Mouse (Mus musculus) cerebellum, adult 9-11 months (tissue): ENCODE measurements at regions not wholly inside any gene's neighbourhood (a gene's known extent, or its start where the extent isn't known, plus 50 kb on each side); places are given as distances from the start of the nearest gene placed in this dataset.
A peak's percentile ranks its signal among the peaks of the same experiment; 100 is the strongest.
"Not testable (repeated sequence)": the region's sequence is repeated elsewhere in the genome, so short reads cannot be mapped to it uniquely, and the experiment has no call there.

ENCODE experiments used
- DNase-seq: peaks from one replicate; pipeline ENCODE4 v3.0.0; 2022

DNA sequence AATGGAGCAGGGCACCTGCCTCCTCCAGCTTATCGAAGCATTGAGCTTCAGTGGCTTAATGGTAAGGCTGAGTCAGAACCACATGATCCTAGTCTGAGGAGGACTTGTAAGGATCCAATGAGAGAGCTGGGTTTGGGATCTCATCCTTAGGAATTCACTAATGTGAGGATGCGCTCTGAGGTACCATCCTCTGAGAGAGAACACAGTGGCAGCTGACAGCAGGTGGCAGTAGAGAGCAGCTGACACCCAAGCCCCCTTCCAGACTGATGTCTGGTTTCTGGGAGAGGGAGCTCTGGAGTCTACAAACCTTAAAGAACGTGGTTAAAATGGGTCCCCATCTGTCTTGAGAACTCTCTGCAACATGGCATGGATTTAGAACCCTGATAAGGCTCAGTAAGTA, 137.8 kb downstream of the B3glct start:
- no peak for DNase-seq

DNA sequence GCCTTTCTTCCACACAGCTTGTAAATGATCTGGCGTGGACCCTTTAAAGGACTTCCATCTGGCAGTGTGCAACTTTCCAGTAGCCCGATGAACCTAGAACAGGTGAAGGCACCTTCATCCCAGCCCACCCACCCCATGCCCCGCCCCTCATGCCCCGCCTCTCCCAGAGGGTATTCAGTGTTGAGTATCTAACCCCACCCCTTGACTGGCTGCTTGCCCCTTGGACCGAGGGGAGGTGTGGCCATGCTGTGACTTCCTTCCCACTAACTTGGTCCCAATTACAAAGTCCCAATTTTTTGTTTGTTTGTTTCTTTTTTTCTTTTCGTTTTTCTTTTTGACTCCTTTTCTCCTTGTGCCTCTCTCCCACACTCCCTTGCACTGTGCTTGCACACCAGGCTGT, 140.8 kb downstream of the B3glct start:
- no peak for DNase-seq

DNA sequence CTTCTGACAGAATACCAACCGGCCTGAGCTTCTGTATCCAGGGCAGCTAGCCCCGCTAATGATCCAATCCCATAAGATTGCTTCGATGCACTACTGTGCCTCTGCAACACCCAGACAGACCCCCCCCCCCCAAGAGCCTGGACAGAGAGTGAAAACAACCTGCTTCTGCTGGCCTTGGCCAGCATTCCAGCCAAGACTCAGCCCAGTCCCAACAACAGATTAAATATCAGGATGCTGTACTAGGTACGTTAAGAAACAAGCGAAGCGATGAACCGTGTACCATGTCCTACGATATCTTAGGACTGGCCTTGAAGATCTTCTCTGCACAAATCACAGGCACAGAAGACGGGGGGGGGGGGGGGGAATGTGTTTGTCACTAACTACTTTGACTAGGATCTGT, 145.8 kb downstream of the B3glct start:
- DNase-seq = no peak

DNA sequence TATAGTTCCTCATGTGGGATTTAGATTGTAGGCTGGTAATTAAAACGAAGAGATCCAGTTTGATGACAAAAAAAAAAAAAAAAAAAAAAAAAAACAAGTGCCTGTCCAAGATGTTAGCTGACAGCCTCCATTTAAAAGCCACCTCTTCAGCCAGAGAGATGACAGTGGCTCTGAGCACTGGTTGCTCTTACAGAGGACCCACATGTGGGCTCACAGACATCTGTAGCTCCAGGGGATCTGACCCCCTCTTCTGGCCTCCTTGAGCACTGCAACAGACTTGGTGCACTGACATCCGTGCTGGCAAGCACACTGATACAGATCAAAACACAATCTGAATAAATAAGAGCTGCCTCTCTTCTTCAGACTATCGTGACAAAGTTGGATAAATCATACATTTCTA, 149.6 kb downstream of the B3glct start:
- DNase-seq = no peak

DNA sequence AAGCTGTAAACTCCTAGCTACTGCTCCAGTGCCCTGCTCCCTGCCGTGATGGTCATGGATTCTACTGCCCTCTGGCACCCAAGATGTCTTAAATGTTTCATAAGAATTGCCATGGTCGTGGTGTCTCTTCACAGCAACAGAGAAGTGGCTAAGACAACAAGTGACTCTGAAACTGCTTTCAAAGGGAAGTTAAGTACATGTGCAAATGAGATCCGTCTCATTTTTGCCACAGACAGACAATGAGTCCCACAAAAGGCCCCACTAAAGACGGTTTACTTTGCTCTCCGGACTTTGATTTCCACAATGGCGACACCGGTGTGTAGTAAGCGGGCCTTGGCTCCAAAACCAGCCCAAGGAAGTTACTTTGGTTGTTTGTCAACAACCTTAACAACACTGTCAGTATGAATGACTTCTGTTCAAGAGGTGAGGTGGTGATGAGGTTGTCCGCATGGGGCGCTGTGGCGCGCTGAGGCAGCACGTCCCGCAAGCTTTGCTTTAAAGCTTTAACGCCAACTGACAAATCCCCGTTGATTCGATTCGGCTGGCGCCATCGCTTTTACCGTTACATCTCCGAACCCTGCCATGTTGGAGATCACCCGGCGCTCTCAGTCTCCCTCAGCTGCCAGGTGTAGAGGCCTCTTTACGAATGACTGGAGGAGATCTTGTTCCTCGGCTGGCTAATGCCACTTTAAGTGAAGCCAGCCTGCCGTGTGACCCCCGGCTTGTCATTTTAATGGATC, 153.3 kb downstream of the B3glct start:
- peak; percentile 39 for DNase-seq

DNA sequence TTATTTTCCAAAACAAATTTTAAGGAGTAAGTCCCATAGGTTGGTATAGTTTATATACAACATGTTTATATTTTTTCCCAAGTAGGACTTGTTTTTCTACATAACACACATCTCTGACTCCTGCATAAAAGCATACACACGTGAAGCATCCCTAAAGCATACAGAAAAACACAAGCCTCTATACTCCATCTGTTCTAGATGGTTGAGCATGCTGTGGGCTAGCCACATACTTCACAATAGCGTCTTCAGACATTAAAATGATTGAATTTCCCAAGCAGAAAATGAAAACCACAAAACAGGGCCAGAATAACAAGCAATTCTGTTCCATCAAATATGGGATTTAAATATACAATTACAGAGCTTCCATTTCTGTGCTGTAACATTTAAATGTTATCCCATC, 159.3 kb downstream of the B3glct start:
- no peak for DNase-seq

DNA sequence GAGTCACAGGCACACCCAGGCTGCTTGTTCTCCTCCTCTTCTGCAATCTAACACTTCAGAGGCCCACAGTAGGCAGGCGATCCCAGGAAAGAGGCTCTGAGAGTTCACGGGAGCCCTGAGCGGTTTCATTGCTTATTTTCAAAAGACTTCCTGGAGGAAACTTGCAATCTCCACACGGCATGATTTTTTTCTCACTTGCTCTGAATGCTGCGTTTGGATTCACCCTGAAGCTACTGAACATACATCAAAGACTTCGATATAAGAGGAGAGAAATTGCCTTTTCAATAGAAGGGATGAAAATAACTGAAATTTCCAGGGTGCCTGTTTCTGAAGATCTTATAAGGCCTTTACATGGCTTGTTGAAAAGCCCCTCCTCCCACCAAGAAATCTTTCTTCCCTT, 164.5 kb downstream of the B3glct start:
- no peak for DNase-seq

DNA sequence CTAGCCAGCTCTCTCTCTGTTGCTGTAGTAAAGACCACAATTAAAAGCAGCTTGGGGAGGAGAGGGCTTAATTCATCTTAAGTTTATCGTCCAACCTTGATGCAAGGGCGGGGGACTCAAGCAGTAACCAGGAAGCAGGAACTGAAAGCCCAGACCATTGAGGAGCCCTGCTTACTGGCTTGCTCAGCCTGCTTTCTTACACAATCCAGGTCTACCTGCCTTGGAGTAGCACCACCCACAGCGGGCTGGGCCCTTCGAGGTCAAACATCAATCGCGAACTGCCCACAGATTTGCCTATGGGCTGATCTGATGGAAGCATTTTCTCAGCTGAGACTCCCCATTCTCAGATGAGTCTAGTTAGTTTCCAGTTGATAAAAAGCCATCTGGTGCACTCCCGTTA, 165.3 kb downstream of the B3glct start:
- no peak for DNase-seq

DNA sequence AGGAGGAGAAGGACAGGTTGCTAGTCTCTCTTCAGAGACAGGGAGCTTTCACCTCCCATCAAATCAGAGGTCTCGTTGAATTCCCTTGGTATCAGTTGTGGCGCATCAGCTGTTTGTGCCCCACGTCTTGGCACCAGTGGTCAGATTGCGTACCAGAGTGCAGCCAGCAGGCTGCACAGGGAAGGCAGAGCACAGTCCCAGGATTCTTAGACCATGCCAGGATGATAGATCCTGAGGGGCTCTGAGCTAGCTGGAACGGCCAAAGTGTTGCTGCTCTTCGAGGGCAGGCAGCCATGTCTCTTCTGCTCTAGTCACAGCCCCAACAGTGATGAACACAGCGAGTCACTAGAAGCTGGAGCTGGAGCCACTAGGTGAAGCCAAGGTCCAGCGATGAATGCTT, 167.2 kb downstream of the B3glct start:
- DNase-seq = no peak

DNA sequence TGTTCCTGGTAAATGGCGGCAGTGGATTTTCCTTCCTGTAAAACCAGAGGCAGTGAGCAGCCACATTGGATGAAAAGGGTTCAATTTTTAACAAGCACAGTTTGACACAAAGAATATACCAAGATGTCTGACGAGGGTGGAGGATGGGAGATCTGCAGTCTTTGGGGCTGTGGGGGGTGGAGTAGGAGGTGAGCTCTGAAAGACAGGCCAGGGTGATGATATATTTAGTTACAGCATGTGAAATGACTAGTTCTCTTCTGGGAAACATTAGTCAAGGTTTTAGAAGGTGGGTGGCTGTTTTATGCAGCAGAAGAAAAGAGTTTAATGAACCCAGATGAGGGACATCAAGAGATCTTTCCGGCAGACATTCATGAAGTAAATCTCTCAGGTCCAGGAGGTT, 170.0 kb upstream of the Rxfp2 start:
- no peak for DNase-seq

DNA sequence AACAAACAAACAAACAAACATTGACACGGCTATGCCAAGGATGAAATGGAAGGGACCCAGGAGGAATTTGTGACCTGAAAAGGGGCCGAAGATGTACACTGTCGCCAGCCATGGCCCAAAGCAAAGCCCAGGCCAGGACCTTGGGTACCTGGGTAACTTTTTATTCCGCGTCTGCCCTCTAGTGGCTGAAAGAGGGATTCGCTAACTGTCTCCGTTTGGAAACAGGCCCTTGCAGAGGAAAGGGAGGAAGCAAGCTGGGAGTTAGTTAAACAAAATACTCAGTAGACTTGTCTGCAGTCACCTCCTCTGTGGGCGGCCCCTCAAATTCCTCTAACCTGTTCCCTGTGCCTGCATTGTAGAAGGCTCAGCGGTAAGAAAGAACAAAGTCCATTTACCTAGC, 167.5 kb upstream of the Rxfp2 start:
- peak; percentile 28 for DNase-seq

DNA sequence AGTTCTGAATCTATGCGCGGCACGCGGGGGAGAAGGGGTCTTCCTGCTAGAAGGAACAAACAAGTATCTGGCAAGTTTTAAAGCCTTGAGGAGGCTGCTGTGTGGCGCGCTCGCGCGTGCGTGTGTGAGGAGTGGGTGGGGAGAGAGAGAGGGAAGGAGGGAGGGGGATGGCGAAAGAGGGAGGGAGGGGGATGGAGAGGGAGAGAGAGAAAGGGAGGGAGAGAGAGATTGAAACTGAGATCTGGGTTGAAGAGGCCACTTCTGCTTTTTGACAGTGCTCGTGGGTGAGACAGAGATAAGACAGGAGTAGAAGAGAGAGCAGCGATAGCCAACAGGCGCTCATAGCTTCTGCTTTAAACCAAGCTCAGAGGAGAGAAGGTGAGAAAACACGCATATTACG, 166.0 kb upstream of the Rxfp2 start:
- DNase-seq = no peak

DNA sequence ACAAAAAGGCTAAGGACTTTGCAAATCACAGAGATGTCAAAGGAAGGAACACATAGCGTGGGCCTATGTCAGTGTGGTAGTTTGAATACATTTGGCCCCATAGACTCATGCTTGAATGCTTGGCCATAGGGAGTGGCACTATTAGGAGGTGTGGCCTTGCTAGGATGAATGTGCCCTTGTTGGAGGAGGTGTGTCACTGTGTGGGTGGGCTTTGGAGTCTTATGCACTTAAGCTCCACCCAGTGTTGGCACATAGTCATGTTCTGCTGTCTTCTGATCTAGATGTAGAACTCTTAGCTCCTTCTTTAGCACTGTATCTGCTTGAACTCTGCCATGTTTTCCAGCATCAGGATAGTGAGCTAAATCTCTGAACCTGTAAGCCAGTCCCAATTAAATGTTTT, 162.4 kb upstream of the Rxfp2 start:
- no peak for DNase-seq

DNA sequence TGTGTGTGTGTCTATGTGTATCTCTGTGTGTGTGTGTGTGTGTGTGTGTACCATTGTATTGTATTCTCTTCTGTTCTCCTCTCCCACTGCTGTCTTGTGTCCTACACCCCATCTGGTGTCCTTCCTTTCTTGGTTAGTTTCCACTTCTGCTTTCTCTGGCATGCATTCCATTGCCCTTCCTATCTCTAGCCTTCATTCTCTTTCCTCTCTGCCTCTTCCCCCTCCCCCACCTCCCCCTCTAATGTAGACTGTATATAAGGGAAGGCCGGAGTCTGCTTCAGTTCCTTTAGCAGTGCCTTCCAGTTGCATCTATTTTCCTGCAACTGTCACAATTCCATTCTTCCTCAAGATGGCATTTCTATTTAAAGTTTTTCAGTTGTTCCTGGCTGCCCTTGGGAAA, 161.5 kb upstream of the Rxfp2 start:
- no peak for DNase-seq

DNA sequence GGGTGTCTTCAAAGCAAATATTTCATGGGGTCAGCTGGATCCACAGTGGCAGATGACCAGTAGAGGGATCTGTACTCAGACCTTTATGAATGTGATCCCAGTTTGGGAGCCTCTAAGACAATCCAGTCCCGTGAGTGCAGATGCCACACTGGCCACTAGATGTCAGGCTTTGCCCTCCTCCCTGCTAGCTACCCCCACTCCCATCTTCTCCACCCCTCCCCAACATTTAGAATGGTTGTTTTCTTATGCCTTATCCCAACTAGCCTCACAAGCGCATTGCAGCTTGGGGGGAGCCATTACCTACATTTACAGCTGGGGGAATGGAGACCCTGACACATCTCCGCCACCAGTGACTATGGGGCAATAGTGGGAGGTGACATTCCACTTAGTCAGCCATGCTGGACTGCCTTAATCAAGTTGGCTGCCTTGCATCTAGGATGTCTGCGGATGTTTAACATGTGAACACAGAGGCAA, 156.9 kb upstream of the Rxfp2 start:
- DNase-seq = no peak

DNA sequence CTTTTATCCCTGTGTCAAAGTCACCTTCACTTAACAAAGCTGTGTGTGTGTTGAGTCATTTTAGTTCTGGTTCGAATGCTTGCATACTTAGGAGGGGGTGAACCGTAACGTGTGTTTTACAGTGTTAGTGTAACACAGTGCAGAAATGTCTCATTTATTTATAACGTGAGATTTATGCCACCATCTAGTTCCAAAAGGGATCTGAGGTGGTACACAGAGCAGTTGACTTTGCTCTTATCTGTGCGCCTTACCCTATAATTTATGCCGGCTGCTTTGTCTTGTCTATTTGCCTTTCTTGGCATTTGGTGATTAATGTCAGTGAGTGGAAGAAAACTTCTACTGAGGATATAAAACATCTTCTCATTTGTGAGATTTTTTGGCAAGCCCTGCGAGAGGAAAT, 150.5 kb upstream of the Rxfp2 start:
- no peak for DNase-seq

DNA sequence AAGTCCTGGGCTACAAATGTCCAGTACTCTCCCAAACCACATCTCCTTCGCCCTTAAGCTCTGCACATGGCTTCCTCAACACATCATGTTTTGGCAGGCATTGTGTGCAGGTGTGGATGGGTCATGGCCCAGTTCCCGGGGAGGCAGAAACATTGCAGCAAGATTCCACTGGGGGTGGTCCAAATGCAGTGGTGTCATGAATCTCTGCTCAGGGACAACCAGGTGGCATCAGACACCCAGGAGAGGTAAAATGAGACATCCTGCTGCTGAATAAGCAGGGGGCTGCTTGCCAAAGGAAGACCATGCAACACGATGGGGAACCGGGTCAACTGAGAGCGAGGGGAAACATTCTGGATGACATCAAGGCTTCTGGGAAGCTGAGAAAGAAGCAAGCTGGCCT, 149.0 kb upstream of the Rxfp2 start:
- no peak for DNase-seq

DNA sequence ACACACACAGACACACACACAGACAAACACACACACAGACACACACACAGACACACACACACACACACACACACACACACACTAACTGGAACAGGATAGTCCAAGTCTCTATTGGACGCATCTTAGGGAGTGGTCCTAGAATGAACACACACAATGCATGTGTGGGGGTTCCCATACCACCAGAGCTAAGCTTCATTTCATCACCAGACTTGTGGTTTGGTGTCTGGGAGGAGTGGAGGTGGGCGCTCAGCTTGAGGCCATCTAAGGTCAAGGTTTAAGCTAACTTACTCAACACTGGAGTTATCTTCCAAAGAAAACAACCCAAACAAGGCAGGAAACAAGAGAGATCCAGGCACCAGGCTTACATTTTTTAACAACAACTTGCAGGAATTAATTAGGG, 147.9 kb upstream of the Rxfp2 start:
- DNase-seq = no peak

DNA sequence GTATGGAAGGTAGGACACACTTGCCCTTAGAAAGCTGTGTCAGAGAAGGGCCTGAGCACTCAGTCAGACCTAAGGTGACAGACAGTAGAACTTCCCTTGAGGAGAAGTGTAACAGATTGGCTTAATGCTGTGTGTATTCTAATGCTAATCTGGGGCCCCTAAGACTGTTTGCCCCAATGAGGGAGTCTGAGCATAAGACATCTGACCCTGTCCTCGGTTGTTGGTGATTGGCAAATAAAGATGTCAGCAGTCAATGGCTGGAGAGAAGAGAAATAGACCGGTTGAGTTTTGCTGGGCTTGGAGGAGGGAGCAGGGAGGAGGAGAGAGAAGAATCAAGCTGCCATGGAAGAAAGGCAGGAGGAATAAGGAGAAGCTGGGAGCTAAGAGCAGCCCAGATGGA, 147.0 kb upstream of the Rxfp2 start:
- DNase-seq = no peak

DNA sequence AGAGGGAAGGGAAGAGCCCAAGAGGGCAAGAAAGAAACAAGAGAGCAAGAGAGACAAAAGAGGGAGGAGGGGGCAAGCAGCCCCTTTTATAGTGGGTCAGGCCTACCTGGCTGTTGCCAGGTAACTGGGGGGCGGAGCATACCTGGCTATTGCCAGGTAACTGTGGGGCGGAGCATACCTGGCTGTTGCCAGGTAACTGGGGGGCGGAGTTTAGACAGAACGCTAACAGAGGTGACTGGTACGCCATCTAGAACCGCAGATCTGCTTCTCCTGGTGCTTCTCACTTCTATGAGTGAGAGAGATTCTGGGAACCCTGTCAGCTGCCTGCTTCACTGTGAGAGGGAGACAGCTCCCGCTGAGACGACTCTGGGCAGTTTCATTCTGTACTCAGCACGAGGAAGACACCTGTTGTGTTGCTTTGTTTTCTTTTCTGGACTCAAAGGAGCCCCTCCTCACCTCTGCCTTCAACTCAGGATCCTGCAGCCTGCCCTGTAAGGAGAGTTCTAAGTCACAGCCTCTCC, 144.9 kb upstream of the Rxfp2 start:
- no peak for DNase-seq

DNA sequence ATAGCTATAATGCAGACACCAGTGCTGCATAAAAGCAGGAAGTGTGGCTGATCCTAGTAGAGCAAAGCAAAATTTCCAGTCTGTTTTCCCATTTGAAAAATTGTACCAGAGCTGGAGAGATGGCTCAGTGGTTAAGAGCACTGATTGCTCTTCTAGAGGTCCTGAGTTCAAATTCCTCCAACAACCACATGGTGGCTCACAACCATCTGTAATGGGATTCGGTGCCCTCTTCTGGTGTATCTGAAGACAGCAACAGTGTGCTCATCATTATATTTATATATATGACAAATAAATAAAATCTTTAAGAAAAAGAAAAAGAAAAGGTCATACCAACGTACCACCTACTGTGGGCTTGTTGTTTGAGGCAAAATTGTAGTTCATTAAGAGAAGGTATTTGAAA, 144.1 kb upstream of the Rxfp2 start:
- no peak for DNase-seq

DNA sequence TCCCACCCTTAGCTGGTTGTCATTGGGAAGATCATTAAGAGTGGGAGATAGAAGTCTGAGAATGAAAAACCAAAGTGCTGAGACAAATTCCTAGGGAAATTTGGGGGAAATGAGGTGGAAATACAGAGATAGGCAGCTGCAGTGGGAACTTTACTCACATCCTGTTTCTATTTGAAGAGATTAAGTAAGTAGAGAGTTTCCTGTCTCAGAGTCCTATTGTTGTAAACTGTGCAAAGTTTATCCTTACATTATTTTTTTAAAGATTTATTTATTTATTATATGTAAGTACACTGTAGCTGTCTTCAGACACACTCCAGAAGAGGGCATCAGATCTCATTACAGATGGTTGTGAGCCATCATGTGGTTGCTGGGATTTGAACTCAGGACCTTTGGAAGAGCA, 126.0 kb upstream of the Rxfp2 start:
- not testable (repeated sequence) for DNase-seq

DNA sequence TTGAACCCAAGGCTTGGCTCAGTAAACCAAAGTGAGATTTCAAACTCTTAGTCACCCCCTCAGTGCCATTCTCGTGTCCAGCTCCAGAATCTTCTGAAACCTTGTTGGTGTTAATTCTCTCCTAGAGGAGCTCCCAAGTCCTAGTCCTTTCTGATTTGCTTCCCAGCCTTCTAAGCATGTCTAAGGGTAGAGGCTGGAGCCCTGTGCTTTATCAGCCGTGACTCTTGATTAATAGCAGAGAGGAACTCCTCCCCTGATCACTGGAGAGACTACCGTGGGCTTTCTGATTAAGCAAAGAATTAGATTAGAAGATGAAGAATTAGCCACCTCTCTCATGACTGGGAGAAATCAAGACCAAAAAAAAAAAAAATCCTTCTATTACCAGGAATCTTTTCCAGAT, 111.5 kb upstream of the Rxfp2 start:
- DNase-seq = no peak

DNA sequence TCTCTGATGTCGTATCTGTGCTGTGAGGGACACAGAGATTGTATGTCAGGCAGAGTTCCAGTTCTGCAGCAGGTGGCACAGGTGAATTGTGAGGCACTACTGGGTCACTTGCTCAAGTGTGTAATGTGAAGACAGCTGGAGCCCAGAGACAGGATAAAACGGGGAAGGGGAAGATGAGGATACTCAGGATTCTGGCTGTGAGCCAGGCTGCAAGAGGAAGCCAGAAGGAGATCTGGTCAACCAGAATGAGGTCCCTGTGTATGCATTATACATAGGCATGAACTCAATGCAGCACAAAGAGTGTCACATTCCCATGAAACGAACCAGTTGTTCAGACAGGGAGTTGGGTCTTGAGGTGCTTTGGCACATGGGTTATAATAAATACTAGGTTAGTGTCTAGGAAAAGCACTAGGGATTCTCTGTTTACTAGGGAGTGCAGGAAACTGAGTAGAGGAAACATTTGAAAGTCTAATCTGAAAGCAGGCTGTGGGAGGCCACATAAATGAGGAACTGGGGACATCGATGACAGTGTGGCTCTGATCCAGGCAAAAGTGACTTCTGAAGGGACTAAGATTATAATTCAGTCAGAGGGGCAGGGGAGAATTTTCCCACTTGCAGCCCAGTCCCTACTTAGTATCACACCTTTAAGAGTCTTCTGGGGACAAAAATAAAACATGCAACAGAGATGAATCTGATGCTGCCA, 109.9 kb upstream of the Rxfp2 start:
- no peak for DNase-seq
